Mouse (Mus musculus): Measurements from ENCODE around the gene Slc35g2.

GRCm38 (mm10) chr9:100602130-100602529 is 31.2 kb upstream of the Slc35g2 start:
- no peak for TF ChIP-seq CTCF (IDR thresholded peaks at IDR 0.05; ENCODE audit: insufficient read depth, low read length)
- no peak for TF ChIP-seq POLR2A (IDR thresholded peaks at IDR 0.05; ENCODE audit: borderline replicate concordance, extremely low read depth, low read depth, low read length)

Measured in lung, adult 2 months (tissue).